Mouse (Mus musculus) CH12.LX (cell line): ENCODE data around the gene Mtfr1l.

Experiments
- CTCF ChIP-seq, 2 experiments: IDR thresholded peaks in 1 of 2; conservative IDR thresholded peaks in 1 of 2; 2 replicates each; pipeline ENCODE4 v1.5.1; 2011 to 2012; ENCODE audit warnings: low read depth in 2 of 2, low read length in 2 of 2, improper control_type of control experiment in 1 of 2, inconsistent platforms in 1 of 2, mild to moderate bottlenecking in 1 of 2, moderate library complexity in 1 of 2
- IRF4 ChIP-seq: IDR thresholded peaks from 2 replicates; pipeline ENCODE4 v1.6.1; 2014; ENCODE audit warnings: low read depth, mild to moderate bottlenecking, inconsistent platforms, low read length, improper control_type of control experiment
- KAT2A ChIP-seq: IDR thresholded peaks from 2 replicates; pipeline ENCODE4 v1.6.1; 2012; ENCODE audit warnings: low read length, improper control_type of control experiment, inconsistent platforms; ENCODE audit not compliant: insufficient replicate concordance
- POLR2AphosphoS2 ChIP-seq: IDR thresholded peaks from 2 replicates; pipeline ENCODE4 v1.6.1; 2011; ENCODE audit warnings: low read depth, low read length, improper control_type of control experiment
- RAD21 ChIP-seq: IDR thresholded peaks from 2 replicates; pipeline ENCODE4 v1.6.1; 2011; ENCODE audit warnings: low read depth, mild to moderate bottlenecking, low read length, improper control_type of control experiment, moderate library complexity

DNA sequence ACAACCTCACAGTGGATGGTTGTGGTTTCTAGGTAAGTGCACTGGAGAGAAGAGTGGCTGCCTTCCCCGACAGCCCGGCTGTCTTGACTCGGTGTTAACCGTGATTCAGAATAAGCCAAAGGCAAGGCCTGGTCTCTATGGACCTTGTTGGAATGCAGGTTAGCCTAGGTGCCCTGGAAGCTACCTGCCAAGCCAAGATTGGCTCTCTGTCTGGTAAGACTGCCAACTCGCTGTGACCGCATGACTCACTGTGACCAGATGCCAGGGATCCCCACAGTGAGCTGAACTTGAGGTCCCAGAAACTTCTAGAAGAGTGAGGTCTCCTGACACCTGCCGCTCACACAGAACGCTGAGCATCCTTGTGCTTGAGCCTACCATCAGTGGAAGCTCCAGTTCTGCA is 58.3 kb downstream of the Mtfr1l start:
- TF ChIP-seq CTCF (conservative IDR thresholded peaks at IDR 0.05 in 1 of 2, IDR thresholded peaks at IDR 0.05 in 1 of 2; ENCODE audit: low read depth in 2 of 2, low read length in 2 of 2) = no peak
- no peak for TF ChIP-seq RAD21
- no peak for TF ChIP-seq POLR2AphosphoS2
- no peak for TF ChIP-seq IRF4
- no peak for TF ChIP-seq KAT2A
